Mouse (Mus musculus) heart, adult 2 months (tissue): ENCODE results near the gene Polh.

Source experiments
- CTCF ChIP-seq: fragments of 200-600 bp; IDR thresholded peaks from 2 replicates; pipeline ENCODE4 v1.8.1; 2022; ENCODE audit warnings: antibody characterized with exemption, mild to moderate bottlenecking, moderate library complexity
- EP300 ChIP-seq: fragments of 200-500 bp; IDR thresholded peaks from 2 replicates; pipeline ENCODE4 v1.6.1; 2011; ENCODE audit warnings: low read depth, low read length, control low read depth; ENCODE audit not compliant: insufficient read depth
- POLR2A ChIP-seq: fragments of 200-500 bp; IDR thresholded peaks from 2 replicates; pipeline ENCODE4 v1.6.1; 2011; ENCODE audit warnings: mild to moderate bottlenecking, low read depth, low read length, control low read depth; ENCODE audit not compliant: insufficient read depth

GRCm38 (mm10) chr17:46154336-46154735, 48.1 kb downstream of the Polh start:
- TF ChIP-seq POLR2A (no peak), CTCF (no peak), EP300 (no peak)
